Mouse (Mus musculus) CH12.LX (cell line): ENCODE results near the gene Ccdc142. TPM values are rescaled to one million over a fixed set of nuclear protein-coding genes. Genes with fewer than 3 reads are reported as not detected.

Source experiments
- DNase-seq: peaks from one replicate; pipeline ENCODE4 v3.0.0-alpha.2; 2013; ENCODE audit errors: extremely low read depth
- H3K27ac ChIP-seq: 2 replicates; pipeline ENCODE4 v1.5.1; 2012; ENCODE audit warnings: low read depth, mild to moderate bottlenecking, control low read depth, moderate library complexity; ENCODE audit not compliant: insufficient read depth
- H3K27me3 ChIP-seq: replicated peaks from 2 replicates; pipeline ENCODE3; 2012; ENCODE audit warnings: inconsistent platforms
- H3K36me3 ChIP-seq, 2 experiments: replicated peaks in 1 of 2; 2 replicates each; pipeline versions ENCODE3 to v1.6.1; 2012; ENCODE audit warnings: inconsistent platforms in 1 of 2, low read length in 1 of 2, mild to moderate bottlenecking in 1 of 2, mixed read lengths in 1 of 2, moderate library complexity in 1 of 2; ENCODE audit not compliant: control insufficient read depth in 1 of 2, insufficient read depth in 1 of 2
- H3K4me1 ChIP-seq, 2 experiments: 2 replicates each; pipeline ENCODE4 v1.6.1; 2012; ENCODE audit warnings: inconsistent platforms in 1 of 2, moderate library complexity in 1 of 2; ENCODE audit not compliant: insufficient read depth in 2 of 2, control insufficient read depth in 1 of 2
- H3K4me2 ChIP-seq: 2 replicates; pipeline ENCODE4 v1.6.1; 2012; ENCODE audit warnings: low read depth, mild to moderate bottlenecking, control low read depth; ENCODE audit not compliant: poor library complexity, insufficient read depth, severe bottlenecking
- H3K4me3 ChIP-seq, 3 experiments: fragments of 150-350 bp in 1 of 3; sonication (generic) in 1 of 3; replicated peaks in 1 of 3; 2 replicates each; pipeline versions ENCODE3 to v1.5.1; 2011 to 2012; ENCODE audit warnings: low read depth in 2 of 3, low read length in 2 of 3, mild to moderate bottlenecking in 2 of 3, moderate library complexity in 2 of 3, control low read depth in 1 of 3, improper control_type of control experiment in 1 of 3, inconsistent platforms in 1 of 3, mixed read lengths in 1 of 3; ENCODE audit not compliant: poor library complexity in 1 of 3
- H3K79me2 ChIP-seq: replicated peaks from 2 replicates; pipeline ENCODE4 v1.6.1; 2012; ENCODE audit warnings: mild to moderate bottlenecking, moderate library complexity; ENCODE audit not compliant: control insufficient read depth, poor library complexity, insufficient read depth, severe bottlenecking; ENCODE audit errors: extremely low read depth
- H3K9ac ChIP-seq: 2 replicates; pipeline ENCODE4 v1.6.1; 2012; ENCODE audit warnings: low read depth, mild to moderate bottlenecking, control low read depth, moderate library complexity; ENCODE audit not compliant: insufficient read depth
- H3K9me3 ChIP-seq: replicated peaks from 2 replicates; pipeline ENCODE3; 2012; ENCODE audit warnings: low read length, inconsistent platforms, mixed read lengths
- EP300 ChIP-seq: IDR thresholded peaks from 2 replicates; pipeline ENCODE4 v1.6.1; 2011; ENCODE audit warnings: low read length, improper control_type of control experiment
- HCFC1 ChIP-seq: IDR thresholded peaks from 2 replicates; pipeline ENCODE4 v1.6.1; 2012; ENCODE audit warnings: low read depth, mild to moderate bottlenecking, inconsistent platforms, low read length, improper control_type of control experiment
- JUN ChIP-seq: IDR thresholded peaks from 2 replicates; pipeline ENCODE4 v1.6.1; 2011; ENCODE audit warnings: low read depth, mild to moderate bottlenecking, low read length, improper control_type of control experiment, moderate library complexity; ENCODE audit not compliant: insufficient read depth
- MAFK ChIP-seq: IDR thresholded peaks from 2 replicates; pipeline ENCODE4 v1.6.1; 2011; ENCODE audit warnings: low read length, improper control_type of control experiment; ENCODE audit not compliant: insufficient replicate concordance
- MAX ChIP-seq: IDR thresholded peaks from 2 replicates; pipeline ENCODE4 v1.6.1; 2011; ENCODE audit warnings: low read length, improper control_type of control experiment
- MEF2A ChIP-seq: IDR thresholded peaks from 2 replicates; pipeline ENCODE4 v1.6.1; 2014; ENCODE audit warnings: low read depth, mild to moderate bottlenecking, inconsistent platforms, low read length, improper control_type of control experiment, borderline replicate concordance
- MXI1 ChIP-seq: IDR thresholded peaks from 2 replicates; pipeline ENCODE4 v1.6.1; 2011; ENCODE audit warnings: mild to moderate bottlenecking, low read depth, low read length, improper control_type of control experiment
- NELFE ChIP-seq: IDR thresholded peaks from 2 replicates; pipeline ENCODE4 v1.6.1; 2011; ENCODE audit warnings: low read depth, low read length, improper control_type of control experiment
- NRF1 ChIP-seq: IDR thresholded peaks from 2 replicates; pipeline ENCODE4 v1.6.1; 2014; ENCODE audit warnings: low read depth, mild to moderate bottlenecking, inconsistent platforms, low read length, improper control_type of control experiment, moderate library complexity
- PAX5 ChIP-seq: IDR thresholded peaks from 2 replicates; pipeline ENCODE4 v1.6.1; 2012; ENCODE audit warnings: low read length, inconsistent platforms, mixed read lengths
- POLR2A ChIP-seq: IDR thresholded peaks from 2 replicates; pipeline ENCODE4 v1.6.1; 2011; ENCODE audit warnings: low read depth, mild to moderate bottlenecking, improper control_type of control experiment, low read length
- RAD21 ChIP-seq: IDR thresholded peaks from 2 replicates; pipeline ENCODE4 v1.6.1; 2011; ENCODE audit warnings: low read depth, mild to moderate bottlenecking, low read length, improper control_type of control experiment, moderate library complexity
- SIN3A ChIP-seq: IDR thresholded peaks from 2 replicates; pipeline ENCODE4 v1.6.1; 2012; ENCODE audit warnings: low read length, improper control_type of control experiment, inconsistent platforms
- TBP ChIP-seq: conservative IDR thresholded peaks from 2 replicates; pipeline ENCODE4 v1.6.1; 2011; ENCODE audit warnings: low read depth, low read length, improper control_type of control experiment
- ZC3H11A ChIP-seq: IDR thresholded peaks from 2 replicates; pipeline ENCODE4 v1.6.1; 2012; ENCODE audit warnings: low read depth, mild to moderate bottlenecking, inconsistent platforms, low read length, improper control_type of control experiment
- dilution Hi-C: fragments of 300-500 bp; cut with MboI; formaldehyde crosslinking; loops from 2 replicates; pipeline ENCODE4 v1.14.3; 2020; ENCODE audit warnings: low sequenced_read_pairs; ENCODE audit not compliant: extremely low pct_unique_long_range_greater_than_20kb, extremely low pct_ligation_motif_present
- in situ Hi-C: fragments of 300-500 bp; cut with MboI; formaldehyde crosslinking; loops from 3 replicates; pipeline ENCODE4 v1.14.3; 2019; ENCODE audit warnings: low sequenced_read_pairs, low pct_ligation_motif_present, low pct_unique_long_range_greater_than_20kb, mixed read lengths
- polyA plus RNA-seq: library from polyadenylated mRNA; unstranded; fragments of >175 nt; gene quantifications from 2 replicates; pipeline ENCODE4 v1.2.1, GENCODE M21; 2012; ENCODE audit warnings: low read depth; ENCODE audit not compliant: insufficient read length
- total RNA-seq, 2 experiments: library from RNA; depleted of rRNA; stranded (reverse); fragments of 300-350 nt in 1 of 2; fragments of >200 nt in 1 of 2; gene quantifications; 2 replicates each; pipeline ENCODE4 v1.2.3; 2012 to 2014

Gene Ccdc142
- total and polyA plus RNA-seq, 3 experiments = 0.38 to 3.1 (median 1.7) TPM

DNA sequence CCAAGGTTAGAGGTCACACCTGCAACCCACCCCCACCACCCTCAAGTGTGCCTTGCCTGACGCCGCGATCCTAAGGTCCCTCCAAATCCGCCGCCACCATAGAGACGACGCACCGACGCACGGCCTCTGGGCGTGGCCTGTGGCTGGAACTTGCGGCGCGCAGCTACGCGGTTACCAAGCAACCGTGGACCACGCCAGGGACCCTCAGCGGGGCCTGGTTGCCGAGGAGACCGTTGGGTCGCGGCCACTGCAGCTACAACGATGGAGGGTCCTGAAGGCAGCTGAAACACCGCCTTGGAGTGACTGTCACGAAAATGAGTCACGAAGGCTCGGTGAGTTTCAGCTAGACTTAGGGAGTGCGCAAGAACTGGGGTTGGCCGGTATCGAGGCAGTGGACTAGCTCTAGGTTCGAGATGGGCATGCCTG is 54.9 kb downstream of the Ccdc142 start, which contains the start of the genes Wdr54 and 1700003E16Rik:
TSS of gene Wdr54 (minus strand) at position 139 of the 426 bp plus-strand sequence.
TSS of gene 1700003E16Rik (plus strand) at position 146 of the 426 bp plus-strand sequence.
- in situ Hi-C loops = loop anchor here (5.0 kb wide), 2 partner anchors 39 to 164 kb away; partner anchors contain the start of gene Mogs
- no peak within 1 kb of the TSS for H3K27ac ChIP-seq
- dilution Hi-C loops = no loop called here
- peak; percentile 60 for DNase-seq
- peaks cover 12 to 18% of the 10 kb centered on the region in 2 experiments for H3K36me3 ChIP-seq
- TF ChIP-seq POLR2A = peak; percentile 61
- no peak for TF ChIP-seq MAX
- TF ChIP-seq MEF2A = no peak
- TF ChIP-seq MXI1 = peak; percentile 86
- peak; percentile 58 for TF ChIP-seq NRF1
- peak; percentile 60 for TF ChIP-seq SIN3A
- no peak for TF ChIP-seq EP300
- no peak for TF ChIP-seq JUN
- TF ChIP-seq HCFC1 = no peak
- TF ChIP-seq PAX5 = no peak
- no peak for TF ChIP-seq RAD21
- no peak for TF ChIP-seq NELFE
- no peak for TF ChIP-seq MAFK
- no peak for TF ChIP-seq ZC3H11A
- no peak for TF ChIP-seq TBP
- H3K79me2 ChIP-seq = no peaks in the 10 kb centered on the region
- peaks cover 3% of the 10 kb centered on the region for H3K27me3 ChIP-seq
- H3K4me3 ChIP-seq = peak within 1 kb of the TSS; percentile 58 to 72 (median 62)
- peak within 1 kb of the TSS; percentile 51 for H3K9ac ChIP-seq
- no peaks in the 10 kb centered on the region for H3K9me3 ChIP-seq
- H3K4me2 ChIP-seq = peak within 1 kb of the TSS; percentile 80
- peaks cover 13 to 28% of the 10 kb centered on the region in 2 experiments for H3K4me1 ChIP-seq

Other genes starting within 250 kb of the Ccdc142 start
Only the 20 nearest of the 23 such genes appear.
- gene Sema4f, start 161.8 kb upstream of the Ccdc142 start, total RNA-seq (2012; rRNA removed) = 0.04 TPM in 1 of 2 replicates, not detected in the other
- gene Sema4f, start 161.8 kb upstream of the Ccdc142 start, total RNA-seq (2014; rRNA removed) = not detected in 2 replicates
- gene Sema4f, start 161.8 kb upstream of the Ccdc142 start, polyA plus RNA-seq = not detected in 2 replicates
- gene M1ap, start 154.7 kb upstream of the Ccdc142 start, total RNA-seq (2012; rRNA removed) = 3.0 and 6.4 TPM in 2 replicates
- gene M1ap, start 154.7 kb upstream of the Ccdc142 start, total RNA-seq (2014; rRNA removed) = 1.8 and 2.4 TPM in 2 replicates
- gene M1ap, start 154.7 kb upstream of the Ccdc142 start, polyA plus RNA-seq = 3.9 and 4.7 TPM in 2 replicates
- gene Dok1, start 68.1 kb upstream of the Ccdc142 start, total RNA-seq (2012; rRNA removed) = 33.2 and 34.7 TPM in 2 replicates
- 21.3 and 21.4 TPM in 2 replicates for gene Dok1, start 68.1 kb upstream of the Ccdc142 start, total RNA-seq (2014; rRNA removed)
- 23.8 and 24.6 TPM in 2 replicates for gene Dok1, start 68.1 kb upstream of the Ccdc142 start, polyA plus RNA-seq
- gene Loxl3, start 67.4 kb upstream of the Ccdc142 start, total RNA-seq (2012; rRNA removed) = 0.93 and 1.0 TPM in 2 replicates
- gene Loxl3, start 67.4 kb upstream of the Ccdc142 start, total RNA-seq (2014; rRNA removed) = 0.05 TPM in 1 of 2 replicates, not detected in the other
- gene Loxl3, start 67.4 kb upstream of the Ccdc142 start, polyA plus RNA-seq = 0.74 and 1.0 TPM in 2 replicates
- 235 and 240 TPM in 2 replicates for gene Aup1, start 47.1 kb upstream of the Ccdc142 start, total RNA-seq (2012; rRNA removed)
- 108 and 119 TPM in 2 replicates for gene Aup1, start 47.1 kb upstream of the Ccdc142 start, total RNA-seq (2014; rRNA removed)
- 284 and 324 TPM in 2 replicates for gene Aup1, start 47.1 kb upstream of the Ccdc142 start, polyA plus RNA-seq
- 113 and 128 TPM in 2 replicates for gene Htra2, start 46.3 kb upstream of the Ccdc142 start, total RNA-seq (2012; rRNA removed)
- gene Htra2, start 46.3 kb upstream of the Ccdc142 start, total RNA-seq (2014; rRNA removed) = 131 and 137 TPM in 2 replicates
- 154 and 185 TPM in 2 replicates for gene Htra2, start 46.3 kb upstream of the Ccdc142 start, polyA plus RNA-seq
- 2.2 and 2.7 TPM in 2 replicates for gene Dqx1, start 43.8 kb upstream of the Ccdc142 start, total RNA-seq (2012; rRNA removed)
- 0.99 and 1.3 TPM in 2 replicates for gene Dqx1, start 43.8 kb upstream of the Ccdc142 start, total RNA-seq (2014; rRNA removed)
- gene Dqx1, start 43.8 kb upstream of the Ccdc142 start, polyA plus RNA-seq = 2.9 and 3.5 TPM in 2 replicates
- gene Tlx2, start 31.3 kb upstream of the Ccdc142 start, total RNA-seq (2012; rRNA removed) = not detected in 2 replicates
- not detected in 2 replicates for gene Tlx2, start 31.3 kb upstream of the Ccdc142 start, total RNA-seq (2014; rRNA removed)
- not detected in 2 replicates for gene Tlx2, start 31.3 kb upstream of the Ccdc142 start, polyA plus RNA-seq
- 14.5 and 16.6 TPM in 2 replicates for gene Pcgf1, start 23.7 kb upstream of the Ccdc142 start, total RNA-seq (2012; rRNA removed)
- 12.5 and 13.7 TPM in 2 replicates for gene Pcgf1, start 23.7 kb upstream of the Ccdc142 start, total RNA-seq (2014; rRNA removed)
- gene Pcgf1, start 23.7 kb upstream of the Ccdc142 start, polyA plus RNA-seq = 12.4 and 15.0 TPM in 2 replicates
- gene Lbx2, start 15.2 kb upstream of the Ccdc142 start, total RNA-seq (2012; rRNA removed) = 0.80 TPM in 1 of 2 replicates, not detected in the other
- gene Lbx2, start 15.2 kb upstream of the Ccdc142 start, total RNA-seq (2014; rRNA removed) = 0.86 TPM in 1 of 2 replicates, not detected in the other
- 1.2 and 1.7 TPM in 2 replicates for gene Lbx2, start 15.2 kb upstream of the Ccdc142 start, polyA plus RNA-seq
- gene Gm42688, start within 50 bp of the Ccdc142 start, total RNA-seq (2012; rRNA removed) = 1.3 and 2.1 TPM in 2 replicates
- gene Gm42688, start within 50 bp of the Ccdc142 start, total RNA-seq (2014; rRNA removed) = 1.2 TPM in 2 replicates
- gene Gm42688, start within 50 bp of the Ccdc142 start, polyA plus RNA-seq = 1.6 and 2.0 TPM in 2 replicates
- 74.0 and 83.3 TPM in 2 replicates for gene Mrpl53, start 7.4 kb downstream of the Ccdc142 start, total RNA-seq (2012; rRNA removed)
- 52.2 and 54.2 TPM in 2 replicates for gene Mrpl53, start 7.4 kb downstream of the Ccdc142 start, total RNA-seq (2014; rRNA removed)
- gene Mrpl53, start 7.4 kb downstream of the Ccdc142 start, polyA plus RNA-seq = 52.9 and 55.5 TPM in 2 replicates
- 78.9 and 104 TPM in 2 replicates for gene Mogs, start 13.9 kb downstream of the Ccdc142 start, total RNA-seq (2012; rRNA removed)
- gene Mogs, start 13.9 kb downstream of the Ccdc142 start, total RNA-seq (2014; rRNA removed) = 77.3 and 78.4 TPM in 2 replicates
- 53.0 and 57.2 TPM in 2 replicates for gene Mogs, start 13.9 kb downstream of the Ccdc142 start, polyA plus RNA-seq
- 20.4 and 24.1 TPM in 2 replicates for gene Wbp1, start 20.0 kb downstream of the Ccdc142 start, total RNA-seq (2012; rRNA removed)
- gene Wbp1, start 20.0 kb downstream of the Ccdc142 start, total RNA-seq (2014; rRNA removed) = 23.1 and 27.5 TPM in 2 replicates
- 16.6 and 19.3 TPM in 2 replicates for gene Wbp1, start 20.0 kb downstream of the Ccdc142 start, polyA plus RNA-seq
- 26.1 and 26.9 TPM in 2 replicates for gene Ino80b, start 23.8 kb downstream of the Ccdc142 start, total RNA-seq (2012; rRNA removed)
- 14.9 and 15.4 TPM in 2 replicates for gene Ino80b, start 23.8 kb downstream of the Ccdc142 start, total RNA-seq (2014; rRNA removed)
- gene Ino80b, start 23.8 kb downstream of the Ccdc142 start, polyA plus RNA-seq = 30.4 and 34.2 TPM in 2 replicates
- 0.59 and 0.68 TPM in 2 replicates for gene Rtkn, start 33.9 kb downstream of the Ccdc142 start, total RNA-seq (2012; rRNA removed)
- 0.54 and 1.3 TPM in 2 replicates for gene Rtkn, start 33.9 kb downstream of the Ccdc142 start, total RNA-seq (2014; rRNA removed)
- 0.47 and 0.78 TPM in 2 replicates for gene Rtkn, start 33.9 kb downstream of the Ccdc142 start, polyA plus RNA-seq
- 4.7 and 10.3 TPM in 2 replicates for gene Wdr54, start 54.8 kb downstream of the Ccdc142 start, total RNA-seq (2012; rRNA removed)
- 4.9 and 7.8 TPM in 2 replicates for gene Wdr54, start 54.8 kb downstream of the Ccdc142 start, total RNA-seq (2014; rRNA removed)
- gene Wdr54, start 54.8 kb downstream of the Ccdc142 start, polyA plus RNA-seq = 1.7 and 1.9 TPM in 2 replicates
- gene 1700003E16Rik, start 54.8 kb downstream of the Ccdc142 start, total RNA-seq (2012; rRNA removed) = 0.34 and 0.38 TPM in 2 replicates
- not detected in 2 replicates for gene 1700003E16Rik, start 54.8 kb downstream of the Ccdc142 start, total RNA-seq (2014; rRNA removed)
- gene 1700003E16Rik, start 54.8 kb downstream of the Ccdc142 start, polyA plus RNA-seq = 0.23 and 0.25 TPM in 2 replicates
- 17.8 and 19.8 TPM in 2 replicates for gene Dctn1, start 64.3 kb downstream of the Ccdc142 start, total RNA-seq (2012; rRNA removed)
- gene Dctn1, start 64.3 kb downstream of the Ccdc142 start, total RNA-seq (2014; rRNA removed) = 12.2 and 12.8 TPM in 2 replicates
- gene Dctn1, start 64.3 kb downstream of the Ccdc142 start, polyA plus RNA-seq = 36.4 and 37.3 TPM in 2 replicates
- 0.13 and 0.38 TPM in 2 replicates for gene Slc4a5, start 118.2 kb downstream of the Ccdc142 start, total RNA-seq (2012; rRNA removed)
- gene Slc4a5, start 118.2 kb downstream of the Ccdc142 start, total RNA-seq (2014; rRNA removed) = not detected in 2 replicates
- 0.21 TPM in 1 of 2 replicates, not detected in the other for gene Slc4a5, start 118.2 kb downstream of the Ccdc142 start, polyA plus RNA-seq